Mouse (Mus musculus) stomach, postnatal 0 days (tissue): ENCODE results near the gene Rps6ka1.

ENCODE experiments used
- CTCF ChIP-seq: IDR thresholded peaks from 2 replicates; pipeline ENCODE4 v1.5.1; 2016; ENCODE audit warnings: antibody characterized with exemption, low read depth, mild to moderate bottlenecking, moderate library complexity
- EP300 ChIP-seq: optimal IDR thresholded peaks from 2 replicates; pipeline ENCODE3; 2016; ENCODE audit warnings: antibody characterized with exemption

- no peak for TF ChIP-seq EP300
- no peak for TF ChIP-seq CTCF
Observed at GRCm38 (mm10) chr4:133881399-133881798, 6.2 kb downstream of the Rps6ka1 start.
